Mouse (Mus musculus): ENCODE results near the gene St8sia1. TPM values are rescaled to one million over a fixed set of nuclear protein-coding genes. Genes with fewer than 3 reads are reported as not detected.
A peak's percentile ranks its signal among the peaks of the same experiment; 100 is the strongest.

The St8sia1 gene
- polyA plus RNA-seq, 1 experiment from 2014 or later, result 0.08 TPM

DNA sequence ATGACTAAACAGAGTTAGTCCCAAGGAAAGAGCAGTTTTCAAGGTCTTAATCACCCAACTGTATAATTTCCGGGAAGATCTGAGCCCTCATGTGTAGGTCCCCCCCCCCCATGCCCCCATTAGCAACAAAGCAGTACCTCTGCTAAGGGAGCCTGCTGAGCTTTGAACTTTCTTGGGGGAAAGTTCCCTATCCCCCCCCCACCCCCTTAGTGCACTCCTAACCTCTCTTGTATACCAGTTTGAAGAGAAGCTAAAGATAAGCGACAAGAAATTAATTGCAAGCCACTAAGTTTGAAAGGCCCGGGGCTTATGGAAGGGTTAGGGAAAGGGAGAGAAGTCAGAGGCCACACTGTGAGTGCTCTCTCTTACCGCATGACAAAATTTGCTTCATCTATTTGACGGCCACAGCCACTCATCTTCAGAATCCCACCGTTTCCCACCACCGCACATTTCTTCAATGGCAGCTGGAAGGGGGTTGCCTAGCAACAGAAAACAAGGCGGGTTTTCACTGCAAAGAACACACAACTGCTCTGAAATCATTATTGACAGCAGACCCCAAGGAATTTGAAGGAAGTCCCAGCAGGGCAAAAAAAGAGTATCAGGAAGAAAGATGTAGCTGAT is 87.9 kb downstream of the St8sia1 start:
- Histone ChIP-seq H3K9me3 (replicated peaks) (no peaks in the 10 kb centered on the region), H3K9ac (no peak overlapping the region), H3K36me3 (replicated peaks) (no peaks in the 10 kb centered on the region), H3K27me3 (no peaks in the 10 kb centered on the region), H3K4me3 (replicated peaks) (no peak overlapping the region), H3K27ac (replicated peaks) (no peak overlapping the region), H3K4me1 (replicated peaks) (peaks cover 12% of the 10 kb centered on the region), H3K4me2 (no peak overlapping the region)
- ATAC-seq (ENCODE audit: insufficient read depth), result no peak
- 51% methylated on average over 8 of the region's 8 CpGs for WGBS (ENCODE audit: insufficient replicate concordance)

DNA sequence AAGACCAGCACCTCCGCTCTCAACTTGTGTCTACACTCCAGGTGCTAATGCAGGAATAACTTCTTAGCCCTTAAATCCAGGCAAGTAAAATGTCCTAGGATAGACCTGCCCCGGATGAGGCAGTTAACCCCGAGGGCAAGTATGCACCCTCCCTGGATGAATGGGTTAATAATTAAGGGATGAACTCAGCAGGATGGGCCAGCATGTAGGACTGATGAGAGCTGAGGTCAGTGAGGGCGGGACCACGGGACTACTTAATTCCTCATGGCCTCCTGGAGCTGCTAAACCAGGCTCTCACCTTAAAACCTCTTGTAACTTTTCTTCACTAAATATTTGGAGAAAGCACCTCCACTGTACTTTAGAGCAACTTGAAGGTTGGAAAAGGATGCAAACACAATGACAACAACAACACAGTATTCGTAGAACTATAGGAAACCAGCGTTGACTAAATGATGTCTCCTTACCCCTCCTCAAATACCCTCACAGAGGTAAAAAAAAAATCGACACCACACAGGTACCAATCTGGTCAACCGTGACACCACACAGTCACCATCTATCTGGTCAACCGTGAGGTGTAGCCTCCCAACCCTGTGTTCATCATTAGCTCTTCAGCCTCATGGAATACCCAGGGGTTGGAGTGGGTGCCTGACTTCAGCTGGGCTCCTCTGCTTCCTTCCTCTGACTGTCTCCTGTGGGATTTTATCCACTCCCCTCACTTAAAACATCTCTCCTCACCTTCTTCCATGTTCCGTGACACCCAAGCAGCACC is 90.3 kb downstream of the St8sia1 start:
- Histone ChIP-seq H3K36me3 (replicated peaks) (no peaks in the 10 kb centered on the region), H3K4me3 (replicated peaks) (no peak overlapping the region), H3K4me1 (replicated peaks) (peaks cover 7% of the 10 kb centered on the region), H3K9me3 (replicated peaks) (no peaks in the 10 kb centered on the region), H3K27ac (replicated peaks) (no peak overlapping the region), H3K27me3 (no peaks in the 10 kb centered on the region), H3K9ac (no peak overlapping the region), H3K4me2 (no peak overlapping the region)
- ATAC-seq (ENCODE audit: insufficient read depth), result peak; percentile 76
- WGBS (ENCODE audit: insufficient replicate concordance), result 67% methylated on average over 11 of the region's 11 CpGs

- peaks cover 18% of the 10 kb centered on the region for H3K4me1 ChIP-seq (replicated peaks)
- H3K9me3 ChIP-seq (replicated peaks), result no peaks in the 10 kb centered on the region
- H3K36me3 ChIP-seq (replicated peaks), result no peaks in the 10 kb centered on the region
- H3K4me2 ChIP-seq, result no peak overlapping the region
- no peaks in the 10 kb centered on the region for H3K27me3 ChIP-seq
- 36% methylated on average over 7 of the region's 7 CpGs for WGBS (ENCODE audit: insufficient replicate concordance)
- H3K9ac ChIP-seq, result no peak overlapping the region
- no peak overlapping the region for H3K4me3 ChIP-seq (replicated peaks)
- H3K27ac ChIP-seq (replicated peaks), result no peak overlapping the region
- no peak for ATAC-seq (ENCODE audit: insufficient read depth)
Observed at GRCm38 (mm10) chr6:142869715-142870422, 94.4 kb downstream of the St8sia1 start.

GRCm38 (mm10) chr6:142867471-142868055 is 96.7 kb downstream of the St8sia1 start:
- Histone ChIP-seq H3K27ac (replicated peaks) (no peak overlapping the region), H3K9ac (no peak overlapping the region), H3K36me3 (replicated peaks) (no peaks in the 10 kb centered on the region), H3K9me3 (replicated peaks) (no peaks in the 10 kb centered on the region), H3K4me3 (replicated peaks) (no peak overlapping the region), H3K4me2 (no peak overlapping the region), H3K27me3 (no peaks in the 10 kb centered on the region), H3K4me1 (replicated peaks) (peaks cover 18% of the 10 kb centered on the region)
- WGBS (ENCODE audit: insufficient replicate concordance), result 15% methylated on average over 9 of the region's 9 CpGs
- no peak for ATAC-seq (ENCODE audit: insufficient read depth)

DNA sequence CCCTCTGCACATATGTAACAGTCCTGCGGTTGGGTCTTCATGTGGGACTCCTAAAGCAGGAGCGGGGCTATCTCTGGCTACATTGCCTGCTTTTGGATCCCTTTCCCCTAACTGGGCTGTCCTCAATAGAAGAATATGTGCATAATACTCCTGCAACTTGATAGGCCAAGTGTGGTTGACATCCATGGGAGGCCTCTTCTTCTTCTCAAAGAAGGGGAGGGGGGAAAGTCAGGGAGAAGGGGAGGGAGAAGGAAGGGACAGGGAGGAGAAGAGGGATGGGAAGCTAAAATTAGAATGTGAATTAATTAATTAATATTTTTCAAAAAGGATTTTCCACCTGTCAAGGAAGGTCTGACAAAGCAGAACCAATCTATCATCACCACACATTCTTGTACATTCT is 97.2 kb downstream of the St8sia1 start:
- no peak for ATAC-seq (ENCODE audit: insufficient read depth)
- Histone ChIP-seq H3K4me1 (replicated peaks) (peaks cover 18% of the 10 kb centered on the region), H3K9ac (no peak overlapping the region), H3K27ac (replicated peaks) (no peak overlapping the region), H3K27me3 (no peaks in the 10 kb centered on the region), H3K9me3 (replicated peaks) (no peaks in the 10 kb centered on the region), H3K4me3 (replicated peaks) (no peak overlapping the region), H3K4me2 (no peak overlapping the region), H3K36me3 (replicated peaks) (no peaks in the 10 kb centered on the region)
- 82% methylated on average over 2 of the region's 2 CpGs for WGBS (ENCODE audit: insufficient replicate concordance)

DNA sequence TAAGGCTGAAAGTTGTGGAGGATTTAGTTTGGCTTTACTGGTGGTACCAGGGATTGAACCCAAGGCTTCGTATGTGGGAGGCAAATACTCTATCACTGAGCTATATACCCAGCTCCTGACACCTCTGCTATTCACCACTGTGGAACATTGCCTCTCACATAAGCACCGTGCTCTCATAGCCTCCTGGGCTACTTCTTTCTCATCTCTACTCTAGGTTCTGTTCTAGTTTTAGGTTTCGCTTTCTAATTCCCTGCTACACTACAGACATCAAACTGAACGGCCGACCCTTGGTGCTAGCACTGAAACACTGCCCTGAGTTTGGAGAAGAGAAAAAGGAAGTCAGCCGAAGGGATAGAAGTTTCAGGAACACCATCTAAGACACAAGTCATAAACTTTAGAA is 99.1 kb downstream of the St8sia1 start:
- Histone ChIP-seq H3K9me3 (replicated peaks) (no peaks in the 10 kb centered on the region), H3K4me3 (replicated peaks) (no peak overlapping the region), H3K27ac (replicated peaks) (no peak overlapping the region), H3K4me2 (no peak overlapping the region), H3K4me1 (replicated peaks) (peaks cover 18% of the 10 kb centered on the region), H3K27me3 (no peaks in the 10 kb centered on the region), H3K9ac (no peak overlapping the region), H3K36me3 (replicated peaks) (no peaks in the 10 kb centered on the region)
- ATAC-seq (ENCODE audit: insufficient read depth), result no peak
- 56% methylated on average over 6 of the region's 6 CpGs for WGBS (ENCODE audit: insufficient replicate concordance)

DNA sequence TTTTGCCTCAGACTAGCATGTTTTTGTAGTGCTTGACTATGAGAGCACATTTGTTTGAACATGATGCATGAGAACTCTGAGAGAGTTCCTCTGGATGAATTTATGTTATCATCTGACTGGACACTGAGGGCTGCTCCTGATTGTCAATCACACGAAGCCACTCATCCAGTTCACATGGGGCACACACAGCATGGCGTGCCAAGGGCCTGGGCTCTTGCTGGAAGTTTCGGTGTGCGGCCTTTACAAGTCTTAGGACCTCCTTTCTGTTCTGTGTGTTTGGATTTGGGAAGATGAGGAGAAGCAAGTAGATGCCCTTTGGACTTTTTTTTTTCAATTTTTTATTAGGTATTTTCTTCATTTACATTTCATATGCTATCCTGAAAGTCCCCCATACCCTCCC is 100.4 kb downstream of the St8sia1 start:
- Histone ChIP-seq H3K4me2 (no peak overlapping the region), H3K4me1 (replicated peaks) (peaks cover 18% of the 10 kb centered on the region), H3K4me3 (replicated peaks) (no peak overlapping the region), H3K36me3 (replicated peaks) (no peaks in the 10 kb centered on the region), H3K9ac (no peak overlapping the region), H3K9me3 (replicated peaks) (no peaks in the 10 kb centered on the region), H3K27me3 (no peaks in the 10 kb centered on the region), H3K27ac (replicated peaks) (no peak overlapping the region)
- WGBS (ENCODE audit: insufficient replicate concordance), result 74% methylated on average over 4 of the region's 4 CpGs
- ATAC-seq (ENCODE audit: insufficient read depth), result no peak

DNA sequence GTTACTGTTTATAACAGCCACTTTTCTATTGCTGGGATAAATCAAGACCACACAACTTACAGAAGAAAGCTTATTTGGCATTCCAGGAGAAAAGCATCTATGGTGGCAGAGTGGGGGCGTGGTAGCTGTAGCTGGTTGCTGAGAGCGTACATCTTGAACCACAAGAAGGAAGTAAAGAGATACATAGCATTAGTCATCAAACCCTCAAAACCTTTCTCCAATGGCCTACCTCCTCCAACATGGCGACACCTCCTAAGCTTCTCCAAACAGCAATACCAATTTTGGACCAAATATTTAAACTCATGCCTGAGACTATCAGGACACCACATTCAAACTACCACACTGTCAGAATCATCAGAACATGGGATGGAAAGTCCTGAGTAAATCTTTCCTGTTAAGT is 102.0 kb downstream of the St8sia1 start:
- Histone ChIP-seq H3K27me3 (no peaks in the 10 kb centered on the region), H3K9ac (no peak overlapping the region), H3K4me1 (replicated peaks) (peaks cover 13% of the 10 kb centered on the region), H3K27ac (replicated peaks) (no peak overlapping the region), H3K36me3 (replicated peaks) (no peaks in the 10 kb centered on the region), H3K4me3 (replicated peaks) (no peak overlapping the region), H3K4me2 (no peak overlapping the region), H3K9me3 (replicated peaks) (no peaks in the 10 kb centered on the region)
- no peak for ATAC-seq (ENCODE audit: insufficient read depth)
- 48% methylated on average over 3 of the region's 3 CpGs for WGBS (ENCODE audit: insufficient replicate concordance)

GRCm38 (mm10) chr6:142860396-142860795 is 103.9 kb downstream of the St8sia1 start:
- no peak overlapping the region for H3K4me3 ChIP-seq (replicated peaks)
- H3K9ac ChIP-seq, result no peak overlapping the region
- no peaks in the 10 kb centered on the region for H3K36me3 ChIP-seq (replicated peaks)
- no peaks in the 10 kb centered on the region for H3K9me3 ChIP-seq (replicated peaks)
- ATAC-seq (ENCODE audit: insufficient read depth), result no peak
- no peak overlapping the region for H3K4me2 ChIP-seq
- 74% methylated on average over 1 of the region's 1 CpGs for WGBS (ENCODE audit: insufficient replicate concordance)
- H3K27ac ChIP-seq (replicated peaks), result no peak overlapping the region
- no peaks in the 10 kb centered on the region for H3K27me3 ChIP-seq
- no peaks in the 10 kb centered on the region for H3K4me1 ChIP-seq (replicated peaks)

GRCm38 (mm10) chr6:142859946-142860345 is 104.3 kb downstream of the St8sia1 start:
- no peak overlapping the region for H3K4me2 ChIP-seq
- no peak overlapping the region for H3K4me3 ChIP-seq (replicated peaks)
- H3K9ac ChIP-seq, result no peak overlapping the region
- no peaks in the 10 kb centered on the region for H3K4me1 ChIP-seq (replicated peaks)
- H3K9me3 ChIP-seq (replicated peaks), result no peaks in the 10 kb centered on the region
- no peak for ATAC-seq (ENCODE audit: insufficient read depth)
- H3K27me3 ChIP-seq, result no peaks in the 10 kb centered on the region
- H3K27ac ChIP-seq (replicated peaks), result no peak overlapping the region
- 55% methylated on average over 4 of the region's 4 CpGs for WGBS (ENCODE audit: insufficient replicate concordance)
- H3K36me3 ChIP-seq (replicated peaks), result no peaks in the 10 kb centered on the region

- Histone ChIP-seq H3K27me3 (no peaks in the 10 kb centered on the region), H3K9ac (no peak overlapping the region), H3K27ac (replicated peaks) (no peak overlapping the region), H3K4me3 (replicated peaks) (no peak overlapping the region), H3K4me1 (replicated peaks) (no peaks in the 10 kb centered on the region), H3K36me3 (replicated peaks) (no peaks in the 10 kb centered on the region), H3K9me3 (replicated peaks) (no peaks in the 10 kb centered on the region), H3K4me2 (no peak overlapping the region)
- ATAC-seq (ENCODE audit: insufficient read depth), result no peak
- WGBS (ENCODE audit: insufficient replicate concordance), result 59% methylated on average over 2 of the region's 2 CpGs
Observed at GRCm38 (mm10) chr6:142858937-142859336, 105.3 kb downstream of the St8sia1 start.

All from liver, embryonic 15.5 days (tissue).